Mouse (Mus musculus) small intestine, adult 2 months (tissue): ENCODE data around the gene Ctnna3. TPM values are rescaled to one million over a fixed set of nuclear protein-coding genes. Genes with fewer than 3 reads are reported as not detected.

Experiments
- H3K27ac ChIP-seq: fragments of 200-500 bp; 2 replicates; pipeline ENCODE4 v1.5.1; 2012; ENCODE audit warnings: low read depth, low read length, control low read depth, inconsistent platforms; ENCODE audit not compliant: insufficient read depth
- H3K27me3 ChIP-seq: fragments of 200-500 bp; 2 replicates; pipeline ENCODE4 v1.6.1; 2012; ENCODE audit warnings: mild to moderate bottlenecking, moderate library complexity, low read length, inconsistent platforms; ENCODE audit not compliant: control insufficient read depth, insufficient read depth
- H3K36me3 ChIP-seq: fragments of 200-500 bp; 2 replicates; pipeline ENCODE4 v1.6.1; 2012; ENCODE audit warnings: mild to moderate bottlenecking, low read length, control low read depth, inconsistent platforms; ENCODE audit not compliant: control insufficient read depth, insufficient read depth
- H3K4me1 ChIP-seq: fragments of 200-500 bp; 2 replicates; pipeline ENCODE4 v1.6.1; 2012; ENCODE audit warnings: low read length, inconsistent platforms, mixed read lengths; ENCODE audit not compliant: control insufficient read depth, insufficient read depth, insufficient read length
- H3K4me3 ChIP-seq: fragments of 200-500 bp; 2 replicates; pipeline ENCODE4 v1.5.1; 2012; ENCODE audit warnings: low read depth, mild to moderate bottlenecking, control low read depth, inconsistent platforms, low read length, moderate library complexity
- CTCF ChIP-seq: fragments of 200-500 bp; IDR thresholded peaks from 2 replicates; pipeline ENCODE4 v1.5.1; 2012; ENCODE audit warnings: low read depth, mild to moderate bottlenecking, control low read depth, inconsistent platforms, low read length, moderate library complexity, mixed read lengths; ENCODE audit not compliant: insufficient replicate concordance, insufficient read length; ENCODE audit errors: extremely low read depth
- POLR2A ChIP-seq: fragments of 200-500 bp; IDR thresholded peaks from 2 replicates; pipeline ENCODE4 v1.6.1; 2012; ENCODE audit warnings: low read depth, mild to moderate bottlenecking, control low read depth, inconsistent platforms, low read length, moderate library complexity
- WGBS: fragments of 180-500 bp; shearing (Covaris S2); methylation state at CpG from one replicate; pipeline ENCODE4 v1.1.7; 2018; 5-methylcytosine and 5-hydroxymethylcytosine counted together
- polyA plus RNA-seq: library from polyadenylated mRNA; depleted of rRNA; stranded (reverse); fragments of >200 nt; gene quantifications from 2 replicates; pipeline ENCODE4 v1.2.3, GENCODE M21; 2012

Ctnna3 gene
- polyA plus RNA-seq, 1 experiment = 0.06 TPM

DNA sequence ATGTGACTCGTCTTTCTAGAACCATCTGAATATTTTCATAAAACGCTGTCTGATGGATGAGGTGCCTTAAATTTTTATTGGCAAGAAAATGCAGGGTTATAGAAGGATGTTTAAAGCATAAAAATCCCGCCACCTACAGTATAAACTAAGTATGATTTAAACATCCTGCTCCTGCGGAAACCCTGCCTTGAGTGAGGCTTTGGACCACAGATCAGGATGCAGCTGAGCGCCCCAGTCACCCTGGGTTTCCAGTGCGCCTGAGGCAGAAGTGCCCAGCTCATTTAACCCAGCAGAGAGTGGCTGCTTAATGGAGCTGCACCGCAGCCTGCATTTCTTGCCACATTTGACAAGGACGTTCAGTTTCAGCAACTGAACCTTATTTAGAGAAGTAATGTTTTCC lies 1211.7 kb downstream of the Ctnna3 start:
- H3K27ac ChIP-seq = no peak overlapping the region
- no peaks in the 10 kb centered on the region for H3K36me3 ChIP-seq
- TF ChIP-seq POLR2A (no peak), CTCF (no peak)
- no peaks in the 10 kb centered on the region for H3K4me1 ChIP-seq
- no peaks in the 10 kb centered on the region for H3K27me3 ChIP-seq
- 63% methylated on average over 8 of the region's 8 CpGs for WGBS
- H3K4me3 ChIP-seq = no peak overlapping the region

GRCm38 (mm10) chr10:64643976-64644375 lies 1214.1 kb downstream of the Ctnna3 start:
- Histone ChIP-seq H3K4me1 (no peaks in the 10 kb centered on the region), H3K36me3 (no peaks in the 10 kb centered on the region), H3K27me3 (no peaks in the 10 kb centered on the region), H3K27ac (no peak overlapping the region), H3K4me3 (no peak overlapping the region)
- 75% methylated on average over 2 of the region's 2 CpGs for WGBS
- TF ChIP-seq CTCF = no peak
- no peak for TF ChIP-seq POLR2A

- Histone ChIP-seq H3K36me3 (no peaks in the 10 kb centered on the region), H3K27ac (no peak overlapping the region), H3K4me3 (no peak overlapping the region), H3K4me1 (no peaks in the 10 kb centered on the region), H3K27me3 (no peaks in the 10 kb centered on the region)
- no peak for TF ChIP-seq CTCF
- TF ChIP-seq POLR2A = no peak
- 78% methylated on average over 4 of the region's 4 CpGs for WGBS
These were observed 1231.3 kb downstream of the Ctnna3 start for GRCm38 (mm10) chr10:64661190-64661589.

DNA sequence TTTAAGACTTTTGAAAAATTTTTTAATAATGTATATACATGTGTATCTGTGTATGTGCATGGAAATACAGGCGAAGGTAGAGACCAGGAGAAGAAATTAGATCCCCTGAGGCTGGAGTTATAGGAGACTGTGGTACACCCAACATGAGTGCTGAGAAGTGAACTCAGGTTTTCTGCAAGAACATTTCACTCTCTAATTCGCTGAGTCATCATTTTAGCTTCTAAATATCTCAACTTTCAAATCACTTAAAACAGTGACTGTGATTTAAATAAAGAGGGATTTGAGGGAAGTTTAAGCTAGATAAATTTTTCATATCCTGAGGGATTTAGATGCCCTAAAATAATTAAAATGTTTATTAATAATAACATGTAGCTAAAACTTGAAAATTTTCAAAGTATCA lies 1241.6 kb downstream of the Ctnna3 start:
- Histone ChIP-seq H3K4me3 (no peak overlapping the region), H3K27me3 (no peaks in the 10 kb centered on the region), H3K4me1 (no peaks in the 10 kb centered on the region), H3K27ac (no peak overlapping the region), H3K36me3 (no peaks in the 10 kb centered on the region)
- 55% methylated on average over 2 of the region's 2 CpGs for WGBS
- TF ChIP-seq POLR2A (no peak), CTCF (no peak)

GRCm38 (mm10) chr10:64675796-64676195 lies 1245.9 kb downstream of the Ctnna3 start:
- TF ChIP-seq POLR2A (no peak), CTCF (no peak)
- Histone ChIP-seq H3K36me3 (no peaks in the 10 kb centered on the region), H3K27me3 (no peaks in the 10 kb centered on the region), H3K4me1 (no peaks in the 10 kb centered on the region), H3K27ac (no peak overlapping the region), H3K4me3 (no peak overlapping the region)
- 94% methylated on average over 3 of the region's 3 CpGs for WGBS

DNA sequence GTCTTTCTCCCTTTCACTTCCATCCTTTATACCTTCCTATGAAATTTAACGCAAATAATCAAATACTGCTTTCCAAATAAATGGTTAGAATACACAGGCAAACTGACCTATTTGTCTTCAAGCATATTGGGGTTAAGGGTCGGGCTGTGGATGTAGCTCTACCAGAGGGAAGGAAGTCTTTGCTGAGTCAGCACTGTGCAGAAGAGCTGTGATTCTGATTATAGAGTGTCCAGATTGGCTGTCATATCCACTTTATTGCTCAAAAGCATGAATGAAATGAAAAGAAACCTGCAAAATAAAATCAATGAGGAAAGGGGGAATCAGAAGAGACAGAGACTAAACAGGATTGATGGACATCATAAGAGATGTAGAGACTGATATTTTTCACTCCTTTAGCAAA lies 1280.1 kb downstream of the Ctnna3 start:
- WGBS = 81% methylated on average over 2 of the region's 2 CpGs
- H3K36me3 ChIP-seq = no peaks in the 10 kb centered on the region
- no peaks in the 10 kb centered on the region for H3K27me3 ChIP-seq
- no peak for TF ChIP-seq POLR2A
- no peak for TF ChIP-seq CTCF
- H3K27ac ChIP-seq = no peak overlapping the region
- H3K4me1 ChIP-seq = no peaks in the 10 kb centered on the region
- no peak overlapping the region for H3K4me3 ChIP-seq

DNA sequence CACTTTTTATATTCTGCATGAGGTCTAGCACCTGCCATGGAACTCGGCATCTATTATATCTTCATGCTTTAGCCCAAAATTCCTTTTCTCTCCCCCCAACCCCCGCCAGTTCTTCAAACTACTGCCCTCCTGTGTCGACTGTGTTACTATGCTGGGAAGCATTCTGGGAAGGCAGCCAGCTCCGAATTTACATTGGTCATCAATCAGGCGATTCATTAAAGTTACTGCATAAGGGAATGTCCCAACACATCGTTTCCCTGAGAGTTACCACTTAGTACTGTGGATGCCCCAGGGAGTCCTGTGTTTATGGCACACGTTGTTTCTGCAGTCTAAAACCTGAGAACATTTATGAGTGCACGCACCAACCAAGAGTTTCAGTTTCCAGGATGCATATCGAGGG lies 1288.1 kb downstream of the Ctnna3 start:
- Histone ChIP-seq H3K4me3 (no peak overlapping the region), H3K36me3 (no peaks in the 10 kb centered on the region), H3K4me1 (no peaks in the 10 kb centered on the region), H3K27me3 (no peaks in the 10 kb centered on the region), H3K27ac (no peak overlapping the region)
- 71% methylated on average over 9 of the region's 9 CpGs for WGBS
- no peak for TF ChIP-seq POLR2A
- no peak for TF ChIP-seq CTCF

DNA sequence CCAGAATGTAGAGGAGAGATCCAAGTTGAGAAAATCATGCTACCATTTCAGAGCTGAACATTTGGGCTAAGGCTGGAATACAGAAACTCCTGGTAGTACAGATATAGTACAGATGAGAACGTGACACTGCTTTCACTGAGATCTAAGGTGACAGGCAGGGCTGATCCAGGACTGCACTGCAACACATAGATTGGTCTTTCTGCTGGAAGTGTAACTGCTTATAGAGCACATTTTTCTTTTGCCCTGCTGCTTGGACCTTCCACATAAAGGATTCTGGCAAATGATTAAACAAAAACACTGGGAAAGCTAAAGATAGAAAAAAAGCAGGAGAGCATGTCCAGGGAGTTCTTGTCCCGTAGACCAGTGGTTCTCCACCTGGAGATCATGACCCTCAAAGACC lies 1305.8 kb downstream of the Ctnna3 start:
- 62% methylated on average over 2 of the region's 2 CpGs for WGBS
- TF ChIP-seq CTCF = no peak
- no peak for TF ChIP-seq POLR2A
- H3K36me3 ChIP-seq = no peaks in the 10 kb centered on the region
- no peaks in the 10 kb centered on the region for H3K4me1 ChIP-seq
- no peak overlapping the region for H3K4me3 ChIP-seq
- H3K27me3 ChIP-seq = no peaks in the 10 kb centered on the region
- H3K27ac ChIP-seq = no peak overlapping the region
